Mouse (Mus musculus): ENCODE measurements around the gene Ldhc.
"Not testable (repeated sequence)": the region's sequence is repeated elsewhere in the genome, so short reads cannot be mapped to it uniquely, and the experiment has no call there.

Gene Ldhc

DNA sequence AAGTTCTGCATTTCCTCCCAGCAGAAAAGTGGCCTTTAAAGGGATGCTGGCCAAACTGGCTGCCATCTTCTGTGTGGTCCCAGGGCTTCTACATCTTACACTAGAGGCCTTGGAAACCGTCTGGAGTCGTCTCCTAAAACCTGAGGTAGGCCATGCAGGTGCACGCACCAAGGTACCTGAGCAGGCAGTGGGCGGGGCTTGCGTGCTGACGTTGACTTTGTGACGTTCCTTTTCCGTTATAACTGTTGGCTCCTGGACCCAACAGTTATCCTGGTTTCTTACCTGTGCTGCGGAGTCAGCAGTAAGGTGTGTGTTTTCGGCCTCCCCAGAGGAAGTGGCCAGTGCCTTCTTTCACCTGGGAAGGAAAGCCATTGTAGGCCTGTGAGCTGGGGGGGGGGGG lies at the start of gene Ldhc:
Gene Ldhc (plus strand): TSS at position 208 of the 400 bp plus-strand sequence.
- DNase-seq (ENCODE audit: low spot score), result no peak

DNA sequence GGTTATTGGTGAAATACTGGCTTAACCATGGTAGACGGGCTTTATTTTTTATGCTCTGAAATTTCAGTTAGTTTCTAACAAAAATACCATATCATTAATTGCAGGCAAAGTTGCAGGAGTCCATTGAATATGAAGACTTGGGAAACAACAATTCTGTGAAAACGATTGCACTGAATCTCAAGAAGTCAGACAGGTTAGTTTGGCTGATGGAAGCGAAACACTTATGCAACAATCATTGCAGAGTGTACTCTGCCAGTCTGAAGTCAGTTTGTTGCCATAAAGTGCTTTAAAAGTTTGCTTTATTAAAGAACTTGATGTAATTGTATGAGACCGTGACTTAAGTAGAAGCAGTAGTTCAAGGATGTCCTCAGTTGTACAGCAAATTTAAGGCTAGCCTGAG lies 47.0 kb upstream of the Ldhc start:
- no peak for DNase-seq (ENCODE audit: low spot score)

DNA sequence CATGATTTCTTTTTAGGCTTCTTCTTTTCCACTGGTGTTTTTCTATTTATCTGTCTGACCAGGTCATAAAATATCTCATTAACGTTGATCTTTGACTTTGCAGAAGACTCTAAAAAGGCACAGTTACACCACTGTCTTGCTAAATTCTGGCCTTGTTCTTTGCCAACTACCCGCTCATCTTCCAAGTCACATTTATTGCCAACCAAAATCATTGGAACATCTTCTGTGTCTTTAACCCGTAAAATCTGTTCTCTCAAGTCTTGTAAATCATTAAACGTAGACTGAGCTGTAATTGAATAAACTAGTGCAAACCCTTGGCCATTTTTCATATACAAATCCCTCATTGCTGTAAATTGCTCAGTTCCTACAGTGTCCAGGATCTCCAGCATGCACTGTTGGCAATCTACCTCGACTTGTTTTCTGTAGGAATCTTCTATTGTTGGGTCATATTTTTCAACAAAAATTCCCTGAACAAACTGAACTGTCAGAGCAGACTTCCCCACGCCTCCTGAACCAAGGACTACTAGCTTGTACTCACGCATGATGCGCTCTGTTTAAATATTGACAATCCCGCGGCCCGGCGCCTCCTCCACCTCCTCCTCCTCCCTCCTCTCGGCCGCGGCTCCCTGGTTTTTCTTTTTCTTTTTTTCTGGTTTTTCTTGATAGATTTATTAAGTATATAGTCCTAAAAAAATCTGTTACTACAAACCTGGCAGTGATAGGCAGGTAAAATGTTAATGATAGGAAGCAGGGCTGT lies 39.9 kb upstream of the Ldhc start:
- DNase-seq (ENCODE audit: low spot score), result not testable (repeated sequence)

GRCm38 (mm10) chr7:46827046-46827802 lies 33.8 kb upstream of the Ldhc start:
- DNase-seq (ENCODE audit: low spot score), result no peak

GRCm38 (mm10) chr7:46827803-46828184 lies 33.2 kb upstream of the Ldhc start:
- DNase-seq (ENCODE audit: low spot score), result no peak

DNA sequence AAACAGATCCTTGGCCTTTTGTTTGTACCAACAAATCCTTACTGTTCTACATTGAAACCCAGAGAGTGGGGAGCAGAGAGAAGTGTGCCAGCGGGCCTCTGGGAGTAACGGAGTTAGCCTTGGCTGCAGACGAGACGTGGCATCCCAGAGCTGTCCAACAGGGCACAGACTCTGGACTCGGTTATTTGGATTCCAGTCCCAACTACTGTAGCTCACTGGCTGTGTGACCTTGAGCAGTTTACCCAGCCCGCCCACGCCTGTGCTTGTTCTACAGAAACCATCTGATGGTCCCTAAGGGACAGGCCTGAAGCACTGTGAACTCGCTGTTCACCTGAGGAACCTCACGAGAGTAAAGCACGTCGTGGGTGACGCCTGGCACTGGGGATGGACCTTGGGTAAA lies 31.1 kb upstream of the Ldhc start:
- peak; percentile 52 for DNase-seq (ENCODE audit: low spot score)

DNA sequence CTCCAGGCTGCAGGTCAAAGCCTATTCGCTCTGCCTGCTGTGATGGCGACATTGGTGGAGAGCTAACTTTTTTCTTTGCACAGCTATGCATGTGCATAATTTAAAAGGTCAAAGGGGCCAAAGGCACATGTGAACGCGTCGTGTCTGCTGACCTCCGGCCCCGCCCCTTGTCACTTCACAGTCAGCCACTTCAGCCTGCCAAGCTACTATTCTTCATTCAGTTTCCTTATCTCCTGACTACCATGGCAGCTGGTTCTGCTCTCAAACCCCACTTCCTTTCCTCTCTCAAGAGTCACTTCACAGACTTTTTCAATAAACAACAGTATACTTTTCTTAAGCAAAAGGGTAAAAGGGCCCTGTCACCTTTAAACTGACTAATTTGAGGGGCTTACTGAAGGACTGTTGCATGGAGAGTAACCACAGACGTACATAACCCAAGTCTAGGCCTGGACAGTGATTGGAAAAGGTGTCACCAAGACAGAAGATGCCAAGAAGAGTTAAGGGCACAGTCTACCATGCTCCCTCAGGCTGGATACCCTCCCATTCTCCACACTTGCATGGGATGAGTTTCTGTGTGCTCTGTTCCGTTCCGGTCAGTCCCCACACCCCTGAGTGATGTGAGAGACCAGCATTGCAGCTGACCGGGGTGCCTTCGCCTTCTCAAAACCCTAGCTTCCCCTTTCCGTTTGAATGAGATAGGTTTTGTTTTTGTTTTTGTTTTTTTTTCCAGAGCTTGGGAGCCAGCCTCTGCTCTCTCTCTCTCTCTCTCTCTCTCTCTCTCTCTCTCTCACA lies 30.0 kb upstream of the Ldhc start:
- DNase-seq (ENCODE audit: low spot score), result no peak

GRCm38 (mm10) chr7:46831693-46832092 lies 29.3 kb upstream of the Ldhc start:
- DNase-seq (ENCODE audit: low spot score), result no peak

- DNase-seq (ENCODE audit: low spot score), result not testable (repeated sequence)
These were observed 28.7 kb upstream of the Ldhc start for GRCm38 (mm10) chr7:46832112-46832810.

DNA sequence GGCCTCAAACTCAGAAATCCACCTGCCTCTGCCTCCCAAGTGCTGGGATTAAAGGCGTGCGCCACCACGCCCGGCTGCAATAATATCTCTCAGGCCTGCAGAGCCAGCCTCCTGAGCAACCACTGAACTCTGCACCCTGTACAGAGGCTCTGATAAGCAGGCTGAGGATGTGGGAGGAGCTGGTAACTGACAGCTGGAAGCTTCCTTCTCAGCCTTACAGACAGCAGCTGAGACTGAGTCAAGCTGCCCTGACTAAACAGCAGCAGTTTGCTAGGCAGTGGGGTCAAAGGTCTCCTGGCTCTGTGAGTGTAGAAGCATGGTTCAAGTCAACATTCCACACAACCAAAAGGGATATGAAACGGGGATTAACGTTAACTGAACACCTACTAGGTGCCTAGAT lies 27.7 kb upstream of the Ldhc start:
- no peak for DNase-seq (ENCODE audit: low spot score)

DNA sequence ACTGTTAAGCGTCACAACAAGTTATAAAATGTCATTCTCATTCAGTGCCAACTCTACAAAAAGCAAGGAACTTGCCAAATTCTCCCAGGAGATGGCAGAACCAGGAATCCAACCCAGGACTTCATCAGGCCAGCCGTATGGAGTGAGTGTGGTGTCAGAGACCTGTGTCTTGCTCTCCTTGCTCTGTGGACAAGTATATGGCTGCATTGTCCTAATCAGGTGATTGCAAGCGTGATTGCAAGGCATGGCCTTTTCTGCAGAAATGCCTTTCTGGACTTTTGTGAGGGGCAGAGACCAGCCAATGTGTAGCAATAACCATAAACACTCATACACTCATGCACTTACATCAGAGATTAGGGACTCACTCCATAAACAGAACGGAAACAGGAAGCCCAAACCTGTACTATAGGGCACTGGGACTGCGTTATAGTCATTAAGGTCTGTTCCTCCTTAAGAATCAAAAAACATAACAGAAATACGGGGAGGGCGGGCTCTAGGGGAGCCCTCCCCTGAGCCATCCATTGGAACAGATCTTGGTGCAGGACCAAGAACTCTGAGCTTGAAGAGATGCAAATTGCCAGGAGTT lies 27.2 kb upstream of the Ldhc start:
- DNase-seq (ENCODE audit: low spot score), result no peak

- DNase-seq (ENCODE audit: low spot score), result no peak
These were observed 25.9 kb upstream of the Ldhc start for GRCm38 (mm10) chr7:46834994-46835610.

GRCm38 (mm10) chr7:46836357-46836756 lies 24.6 kb upstream of the Ldhc start:
- DNase-seq (ENCODE audit: low spot score), result no peak

- DNase-seq (ENCODE audit: low spot score), result no peak
These were observed 23.9 kb upstream of the Ldhc start for GRCm38 (mm10) chr7:46837073-46837472.

DNA sequence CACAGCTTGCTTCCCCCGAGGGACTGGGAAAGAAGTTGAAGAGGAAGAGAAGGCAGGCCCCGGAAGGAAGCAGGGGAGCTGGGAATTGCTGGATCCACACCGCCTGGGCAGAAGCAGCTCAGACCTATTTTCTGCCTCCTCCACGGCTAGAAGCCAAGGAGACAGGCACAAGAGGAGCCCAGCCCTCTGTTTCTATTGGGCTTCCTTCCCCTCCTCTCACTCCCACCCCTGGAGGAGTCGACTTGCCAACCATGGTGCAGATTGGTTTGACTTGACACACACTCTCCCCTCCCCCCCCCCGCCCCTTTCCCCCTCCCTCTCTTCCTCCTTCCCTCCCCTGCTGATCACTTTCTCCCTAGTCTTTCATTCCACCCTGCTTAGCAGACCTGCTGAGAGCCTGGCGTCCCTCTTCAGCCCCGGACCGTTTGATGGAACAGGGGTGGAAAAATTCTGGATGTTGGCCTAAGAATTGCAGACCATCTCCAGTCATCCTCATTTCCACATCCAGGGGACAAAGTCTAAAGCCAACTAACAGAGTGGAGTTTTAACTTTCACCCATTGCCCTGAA lies 22.8 kb upstream of the Ldhc start:
- peak; percentile 26 for DNase-seq (ENCODE audit: low spot score)

GRCm38 (mm10) chr7:46838891-46839302 lies 22.1 kb upstream of the Ldhc start:
- DNase-seq (ENCODE audit: low spot score), result peak; percentile 63

DNA sequence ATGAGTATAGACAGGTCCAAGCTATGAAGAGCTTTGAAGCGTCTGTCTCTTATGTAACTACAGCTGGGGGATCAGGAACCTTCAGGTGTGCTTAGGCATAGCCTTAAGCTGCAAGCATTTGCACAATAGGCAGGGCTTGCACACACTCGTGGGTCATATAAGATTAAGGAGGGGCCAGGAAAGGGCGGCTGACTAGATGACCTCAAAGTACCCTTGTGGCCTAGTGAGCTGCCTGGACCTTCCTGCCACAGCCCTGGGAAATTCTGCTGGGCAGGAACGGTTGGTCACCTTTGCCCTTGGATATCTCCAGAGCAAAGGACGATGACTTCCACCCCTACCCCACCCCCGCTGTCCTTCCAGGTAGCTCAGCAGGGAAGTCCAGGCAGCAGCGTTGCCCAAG lies 21.6 kb upstream of the Ldhc start:
- no peak for DNase-seq (ENCODE audit: low spot score)

DNA sequence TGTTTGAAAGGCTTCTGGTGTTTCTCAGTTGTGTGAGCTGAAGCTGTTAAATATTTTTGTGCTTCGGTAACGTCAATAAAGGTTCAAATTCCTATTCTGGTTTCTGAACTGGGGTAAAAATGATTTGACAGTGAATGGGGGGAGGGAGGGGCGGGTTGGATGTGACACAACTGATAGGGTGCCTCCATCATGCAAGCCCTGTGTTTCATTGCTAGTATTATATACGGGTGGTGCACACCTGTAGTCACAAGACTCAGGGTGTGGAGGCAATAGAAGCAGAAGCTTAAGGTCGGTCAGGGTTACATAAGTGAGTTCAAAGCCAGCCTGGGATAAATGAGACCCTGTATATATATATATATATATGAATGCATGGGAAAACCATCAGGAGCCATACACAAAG lies 21.1 kb upstream of the Ldhc start:
- no peak for DNase-seq (ENCODE audit: low spot score)

DNA sequence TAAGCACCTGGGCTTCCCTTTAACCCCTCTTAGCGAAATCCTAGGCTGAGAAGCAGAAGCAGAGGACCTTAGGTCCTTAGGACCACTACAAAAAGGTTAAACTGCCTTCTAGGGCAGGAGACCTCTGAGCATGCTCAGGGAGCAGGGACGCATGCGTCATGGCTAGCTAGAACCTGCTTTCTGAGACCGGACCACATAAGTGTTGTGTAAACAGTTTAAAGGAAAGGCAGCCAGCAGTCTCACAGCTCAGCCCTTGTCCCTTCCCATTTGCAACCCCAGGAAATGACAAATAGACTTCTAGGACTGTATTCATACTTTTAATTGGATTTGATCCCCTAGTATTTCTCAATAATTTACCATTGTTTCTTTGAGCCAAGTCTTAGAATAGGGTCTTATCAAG lies 20.7 kb upstream of the Ldhc start:
- no peak for DNase-seq (ENCODE audit: low spot score)

GRCm38 (mm10) chr7:46840787-46841525 lies 20.0 kb upstream of the Ldhc start, which contains the start of gene Ldha:
TSS of gene Ldha (plus strand) at chr7:46841475.
- DNase-seq (ENCODE audit: low spot score), result no peak
